Mouse (Mus musculus) bone marrow macrophage, adult 2 months (primary cell): Measurements from ENCODE around the gene Pradc1.

ENCODE experiments used
- CTCF ChIP-seq: IDR thresholded peaks from 2 replicates; pipeline ENCODE4 v1.5.1; 2012; ENCODE audit warnings: low read depth, mild to moderate bottlenecking, low read length, moderate library complexity
- POLR2A ChIP-seq: IDR thresholded peaks from 2 replicates; pipeline ENCODE4 v1.6.1; 2012; ENCODE audit warnings: mild to moderate bottlenecking, low read depth, low read length, borderline replicate concordance

- TF ChIP-seq POLR2A: no peak
- TF ChIP-seq CTCF: no peak
These were observed 1.0 kb upstream of the Pradc1 start for GRCm38 (mm10) chr6:85452816-85453215.
